Mouse (Mus musculus) ES-E14 (cell line): ENCODE results near the gene Ago4. TPM values are rescaled to one million over a fixed set of nuclear protein-coding genes. Genes with fewer than 3 reads are reported as not detected.

Source experiments
- DNase-seq: peaks from one replicate; pipeline ENCODE4 v3.0.0-alpha.2; 2013; ENCODE audit warnings: low read depth, low spot score
- H3K27ac ChIP-seq: 2 replicates; pipeline ENCODE4 v1.5.1; 2012; ENCODE audit warnings: low read depth, mild to moderate bottlenecking, low read length, moderate library complexity, mixed read lengths; ENCODE audit not compliant: poor library complexity, insufficient read depth, severe bottlenecking
- H3K36me3 ChIP-seq: 2 replicates; pipeline ENCODE4 v1.6.1; 2012; ENCODE audit warnings: mild to moderate bottlenecking, low read length, moderate library complexity, mixed read lengths; ENCODE audit not compliant: control insufficient read depth, poor library complexity, insufficient read depth, severe bottlenecking
- H3K4me1 ChIP-seq, 2 experiments: fragments of 150-350 bp in 1 of 2; sonication (generic) in 1 of 2; 2 replicates each; pipeline ENCODE4 v1.6.1; 2012; ENCODE audit warnings: low read length in 2 of 2, mild to moderate bottlenecking in 1 of 2, mixed read lengths in 1 of 2; ENCODE audit not compliant: control insufficient read depth in 2 of 2, insufficient read depth in 2 of 2, poor library complexity in 1 of 2
- H3K4me3 ChIP-seq, 2 experiments: fragments of 150-350 bp in 1 of 2; sonication (generic) in 1 of 2; 2 replicates each; pipeline ENCODE4 v1.5.1; 2012; ENCODE audit warnings: low read length in 2 of 2, low read depth in 1 of 2, mild to moderate bottlenecking in 1 of 2, mixed read lengths in 1 of 2; ENCODE audit not compliant: insufficient read depth in 1 of 2, poor library complexity in 1 of 2, severe bottlenecking in 1 of 2
- H3K9ac ChIP-seq: 2 replicates; pipeline ENCODE4 v1.6.1; 2012; ENCODE audit warnings: low read depth, mild to moderate bottlenecking, low read length, mixed read lengths; ENCODE audit not compliant: poor library complexity, insufficient read depth, severe bottlenecking
- H3K9me3 ChIP-seq: fragments of 150-350 bp; sonication (generic); 2 replicates; pipeline ENCODE4 v1.6.1; 2012; ENCODE audit warnings: low read depth, mild to moderate bottlenecking, low read length; ENCODE audit not compliant: control insufficient read depth, insufficient read depth
- CHD2 ChIP-seq: IDR thresholded peaks from 2 replicates; pipeline ENCODE4 v1.6.1; 2014; ENCODE audit warnings: mild to moderate bottlenecking, low read depth, low read length, inconsistent platforms
- HCFC1 ChIP-seq: IDR thresholded peaks from 2 replicates; pipeline ENCODE4 v1.6.1; 2012; ENCODE audit warnings: low read length, inconsistent platforms, borderline replicate concordance; ENCODE audit not compliant: insufficient read depth
- MAFK ChIP-seq: IDR thresholded peaks from 2 replicates; pipeline ENCODE4 v1.6.1; 2014; ENCODE audit warnings: mild to moderate bottlenecking, low read depth, low read length, inconsistent platforms; ENCODE audit not compliant: insufficient read depth
- ZC3H11A ChIP-seq: IDR thresholded peaks from 2 replicates; pipeline ENCODE4 v1.6.1; 2012; ENCODE audit warnings: low read depth, mild to moderate bottlenecking, inconsistent platforms, low read length, borderline replicate concordance
- ZNF384 ChIP-seq: IDR thresholded peaks from 2 replicates; pipeline ENCODE4 v1.6.1; 2012; ENCODE audit warnings: low read depth, low read length, inconsistent platforms
- in situ Hi-C, 2 experiments: fragments of 600-800 bp; cut with MboI; formaldehyde crosslinking; loops; one replicate each; pipeline ENCODE4 v1.15.1; 2025; ENCODE audit warnings: low sequenced_read_pairs in 2 of 2, inconsistent platforms in 1 of 2; ENCODE audit not compliant: unreplicated experiment in 2 of 2
- total RNA-seq: library from RNA; depleted of rRNA; stranded (reverse); fragments of 300-350 nt; gene quantifications from 2 replicates; pipeline ENCODE4 v1.2.3, GENCODE M21; 2012; rRNA removed

Ago4 gene
- total RNA-seq, 1 experiment = 0.18 TPM

GRCm38 (mm10) chr4:126444528-126444927, 88.7 kb downstream of the Ago4 start:
- Histone ChIP-seq H3K9ac (no peak overlapping the region), H3K9me3 (no peaks in the 10 kb centered on the region), H3K4me1 (peaks cover 0 to 3% of the 10 kb centered on the region in 2 experiments; a peak in 1 of 4 replicates), H3K36me3 (peaks cover 39% of the 10 kb centered on the region), H3K4me3 (no peak overlapping the region), H3K27ac (no peak overlapping the region)
- in situ Hi-C loops = no loop called here
- no peak for TF ChIP-seq CHD2
- TF ChIP-seq HCFC1 = no peak
- TF ChIP-seq ZC3H11A = no peak
- TF ChIP-seq MAFK = no peak
- TF ChIP-seq ZNF384 = no peak
- DNase-seq = no peak

Other genes starting within 250 kb of the Ago4 start
- gene Col8a2, start 246.7 kb downstream of the Ago4 start, total RNA-seq = 3.7 and 3.8 TPM in 2 replicates
- 50.5 and 56.9 TPM in 2 replicates for gene Adprhl2, start 211.8 kb downstream of the Ago4 start, total RNA-seq
- gene Tekt2, start 207.8 kb downstream of the Ago4 start, total RNA-seq = 1.7 and 2.9 TPM in 2 replicates
- gene Ago3, start 103.9 kb downstream of the Ago4 start, total RNA-seq = 17.6 and 17.8 TPM in 2 replicates
- gene Ago1, start 64.9 kb downstream of the Ago4 start, total RNA-seq = 15.8 and 22.6 TPM in 2 replicates
- gene Clspn, start 23.5 kb upstream of the Ago4 start, total RNA-seq = 22.0 and 26.2 TPM in 2 replicates
- 1.4 and 1.7 TPM in 2 replicates for gene 5730409E04Rik, start 76.3 kb upstream of the Ago4 start, total RNA-seq
- 140 and 200 TPM in 2 replicates for gene Psmb2, start 144.2 kb upstream of the Ago4 start, total RNA-seq
- 0.49 and 1.1 TPM in 2 replicates for gene Tfap2e, start 202.8 kb upstream of the Ago4 start, total RNA-seq
- gene Ncdn, start 220.0 kb upstream of the Ago4 start, total RNA-seq = 25.8 and 26.3 TPM in 2 replicates
- gene AU040320, start 220.1 kb upstream of the Ago4 start, total RNA-seq = 11.3 and 14.1 TPM in 2 replicates